Mouse (Mus musculus) hindbrain, embryonic 16.5 days (tissue): ENCODE data around the gene Ankrd63. TPM values are rescaled to one million over a fixed set of nuclear protein-coding genes. Genes with fewer than 3 reads are reported as not detected.

Source experiments
- ATAC-seq: fragments of 200-750 bp; cut with Nextera tagmentation; 2 replicates; pipeline ENCODE4 v1.8.0; 2017; ENCODE audit warnings: moderate TSS enrichment, moderate library complexity
- H3K27ac ChIP-seq: fragments of 300-500 bp; sonication (generic); 2 replicates; pipeline ENCODE4 v1.5.1; 2014; ENCODE audit warnings: low read depth, mild to moderate bottlenecking, control low read depth, low read length, moderate library complexity
- H3K27me3 ChIP-seq: fragments of 300-500 bp; sonication (generic); replicated peaks from 2 replicates; pipeline ENCODE4 v1.6.1; 2014; ENCODE audit warnings: low read length; ENCODE audit not compliant: control insufficient read depth, insufficient read depth
- H3K36me3 ChIP-seq: fragments of 300-500 bp; sonication (generic); 2 replicates; pipeline ENCODE4 v1.6.1; 2014; ENCODE audit warnings: mild to moderate bottlenecking, low read length, moderate library complexity, mixed read lengths; ENCODE audit not compliant: control insufficient read depth, insufficient read depth
- H3K4me1 ChIP-seq: fragments of 300-500 bp; sonication (generic); 2 replicates; pipeline ENCODE4 v1.6.1; 2014; ENCODE audit warnings: low read depth, low read length; ENCODE audit not compliant: control insufficient read depth, insufficient read depth
- H3K4me2 ChIP-seq: fragments of 300-500 bp; sonication (generic); 2 replicates; pipeline ENCODE4 v1.6.1; 2014; ENCODE audit warnings: mild to moderate bottlenecking, low read length, control low read depth, moderate library complexity
- H3K4me3 ChIP-seq: fragments of 300-500 bp; sonication (generic); 2 replicates; pipeline ENCODE4 v1.5.1; 2014; ENCODE audit warnings: mild to moderate bottlenecking, low read length, control low read depth, moderate library complexity
- H3K9ac ChIP-seq: fragments of 300-500 bp; sonication (generic); 2 replicates; pipeline ENCODE4 v1.6.1; 2014; ENCODE audit warnings: low read depth, mild to moderate bottlenecking, control low read depth, low read length, moderate library complexity
- H3K9me3 ChIP-seq: fragments of 300-500 bp; sonication (generic); 2 replicates; pipeline ENCODE4 v1.6.1; 2014; ENCODE audit warnings: mild to moderate bottlenecking, low read length, moderate library complexity; ENCODE audit not compliant: control insufficient read depth
- WGBS: fragments of 180-500 bp; shearing (Covaris S2); extraction: QIAGEN DNeasy Blood & Tissue Kit; methylation state at CpG from one replicate; pipeline ENCODE4 v1.1.7; 2014; 5-methylcytosine and 5-hydroxymethylcytosine counted together
- polyA plus RNA-seq: library from polyadenylated mRNA; unstranded; fragments of >200 nt; fragmentation: Nextera tagmentation; extraction: Ambion mirVana; gene quantifications from 2 replicates; pipeline ENCODE4 v1.2.1, GENCODE M21; 2015

Gene Ankrd63
- polyA plus RNA-seq, 1 experiment from 2014 or later = 0.03 TPM

- no peak for ATAC-seq
- 38% methylated on average over 2 of the region's 2 CpGs for WGBS
- H3K4me1 ChIP-seq = peaks cover 17% of the 10 kb centered on the region
- H3K36me3 ChIP-seq = no peaks in the 10 kb centered on the region
- H3K9me3 ChIP-seq = no peaks in the 10 kb centered on the region
- no peak overlapping the region for H3K27ac ChIP-seq
- H3K4me2 ChIP-seq = no peak overlapping the region
- H3K27me3 ChIP-seq = peaks cover 4% of the 10 kb centered on the region
- no peak overlapping the region for H3K4me3 ChIP-seq
- H3K9ac ChIP-seq = no peak overlapping the region
These were observed 34.0 kb downstream of the Ankrd63 start for GRCm38 (mm10) chr2:118669785-118670184.

GRCm38 (mm10) chr2:118669245-118669644 is 34.5 kb downstream of the Ankrd63 start:
- H3K27ac ChIP-seq = no peak overlapping the region
- 69% methylated on average over 6 of the region's 6 CpGs for WGBS
- H3K27me3 ChIP-seq = peaks cover 3% of the 10 kb centered on the region; the same call in 1 of the 2 replicates
- ATAC-seq = no peak
- no peak overlapping the region for H3K4me2 ChIP-seq
- H3K9ac ChIP-seq = no peak overlapping the region
- H3K36me3 ChIP-seq = no peaks in the 10 kb centered on the region
- H3K4me3 ChIP-seq = no peak overlapping the region
- peaks cover 21% of the 10 kb centered on the region for H3K4me1 ChIP-seq
- H3K9me3 ChIP-seq = no peaks in the 10 kb centered on the region

GRCm38 (mm10) chr2:118667181-118667580 is 36.6 kb downstream of the Ankrd63 start:
- 71% methylated on average over 5 of the region's 5 CpGs for WGBS
- no peaks in the 10 kb centered on the region for H3K36me3 ChIP-seq
- no peak overlapping the region for H3K27ac ChIP-seq
- no peak overlapping the region; the same call in 1 of the 2 replicates for H3K4me2 ChIP-seq
- H3K4me3 ChIP-seq = no peak overlapping the region
- no peaks in the 10 kb centered on the region for H3K27me3 ChIP-seq
- no peaks in the 10 kb centered on the region for H3K9me3 ChIP-seq
- no peak for ATAC-seq
- H3K9ac ChIP-seq = no peak overlapping the region
- H3K4me1 ChIP-seq = peaks cover 27% of the 10 kb centered on the region

GRCm38 (mm10) chr2:118665616-118666015 is 38.1 kb downstream of the Ankrd63 start:
- 88% methylated on average over 4 of the region's 4 CpGs for WGBS
- H3K27me3 ChIP-seq = no peaks in the 10 kb centered on the region
- H3K36me3 ChIP-seq = no peaks in the 10 kb centered on the region
- H3K9ac ChIP-seq = no peak overlapping the region
- H3K4me3 ChIP-seq = no peak overlapping the region
- H3K9me3 ChIP-seq = no peaks in the 10 kb centered on the region
- H3K27ac ChIP-seq = no peak overlapping the region
- ATAC-seq = no peak
- H3K4me2 ChIP-seq = peak overlapping the region; percentile 77
- H3K4me1 ChIP-seq = peaks cover 27% of the 10 kb centered on the region

GRCm38 (mm10) chr2:118664975-118665516 is 38.7 kb downstream of the Ankrd63 start:
- Histone ChIP-seq H3K4me3 (no peak overlapping the region), H3K27ac (no peak overlapping the region), H3K4me2 (peak overlapping the region; percentile 77), H3K9me3 (no peaks in the 10 kb centered on the region), H3K9ac (no peak overlapping the region; the same call in 1 of the 2 replicates), H3K27me3 (no peaks in the 10 kb centered on the region), H3K4me1 (peaks cover 27% of the 10 kb centered on the region), H3K36me3 (no peaks in the 10 kb centered on the region)
- WGBS = 83% methylated on average over 3 of the region's 3 CpGs
- ATAC-seq = no peak

- H3K4me3 ChIP-seq = peak overlapping the region; percentile 58
- 41% methylated on average over 19 of the region's 19 CpGs for WGBS
- H3K27me3 ChIP-seq = no peaks in the 10 kb centered on the region
- H3K4me2 ChIP-seq = peak overlapping the region; percentile 77
- H3K9me3 ChIP-seq = no peaks in the 10 kb centered on the region
- peak overlapping the region; percentile 83 for H3K9ac ChIP-seq
- H3K4me1 ChIP-seq = peaks cover 31% of the 10 kb centered on the region
- peak; percentile 57 for ATAC-seq
- no peaks in the 10 kb centered on the region for H3K36me3 ChIP-seq
- H3K27ac ChIP-seq = peak overlapping the region; percentile 80
These were observed 39.7 kb downstream of the Ankrd63 start for GRCm38 (mm10) chr2:118663804-118664766.

- 2% methylated on average over 35 of the region's 37 CpGs for WGBS
- no peaks in the 10 kb centered on the region for H3K27me3 ChIP-seq
- peak within 1 kb of the TSS; percentile 77 for H3K4me2 ChIP-seq
- H3K9me3 ChIP-seq = no peaks in the 10 kb centered on the region
- H3K4me1 ChIP-seq = peaks cover 31% of the 10 kb centered on the region
- peak; percentile 41 for ATAC-seq
- H3K27ac ChIP-seq = peak within 1 kb of the TSS; percentile 80
- peak within 1 kb of the TSS; percentile 83 for H3K9ac ChIP-seq
- no peaks in the 10 kb centered on the region for H3K36me3 ChIP-seq
- peak within 1 kb of the TSS; percentile 58 for H3K4me3 ChIP-seq
These were observed 40.6 kb downstream of the Ankrd63 start, which contains the start of gene Pak6 for GRCm38 (mm10) chr2:118662902-118663803. Gene Pak6 (plus strand): TSS chr2:118663303.

GRCm38 (mm10) chr2:118661891-118662290 is 41.9 kb downstream of the Ankrd63 start:
- no peak overlapping the region for H3K9ac ChIP-seq

More at GRCm38 (mm10) chr2:118661891-118662290, 41.9 kb downstream of the Ankrd63 start:
- H3K9me3 ChIP-seq = no peaks in the 10 kb centered on the region
- H3K4me3 ChIP-seq = no peak overlapping the region
- H3K4me2 ChIP-seq = no peak overlapping the region
- H3K27me3 ChIP-seq = no peaks in the 10 kb centered on the region
- no peak overlapping the region for H3K27ac ChIP-seq
- peaks cover 26% of the 10 kb centered on the region for H3K4me1 ChIP-seq
- no peaks in the 10 kb centered on the region for H3K36me3 ChIP-seq
- ATAC-seq = no peak
- WGBS = 84% methylated on average over 9 of the region's 9 CpGs
